Mouse (Mus musculus): Measurements from ENCODE around the gene Hmcn1. TPM values are rescaled to one million over a fixed set of nuclear protein-coding genes. Genes with fewer than 3 reads are reported as not detected.

Gene Hmcn1
- total and polyA plus RNA-seq, 3 experiments, result not detected

GRCm38 (mm10) chr1:150976263-150976662, 17.0 kb downstream of the Hmcn1 start:
- DNase-seq (ENCODE audit: low read depth, low spot score), result no peak
- Histone ChIP-seq H3K9me3 (replicated peaks; ENCODE audit: insufficient read depth, low read length) (no peaks in the 10 kb centered on the region), H3K27ac (ENCODE audit: control insufficient read depth, low read depth, low read length) (no peak overlapping the region), H3K4me3 (ENCODE audit: control insufficient read depth in 1 of 2, insufficient read depth in 1 of 2, low read depth in 2 of 2, low read length in 2 of 2) (no peak overlapping the region), H3K9ac (ENCODE audit: control insufficient read depth, low read depth, low read length, poor library complexity, severe bottlenecking) (no peak overlapping the region), H3K79me2 (ENCODE audit: control insufficient read depth, insufficient read depth, low read length, poor library complexity) (no peaks in the 10 kb centered on the region), H3K4me1 (ENCODE audit: control insufficient read depth in 1 of 2, insufficient read depth in 2 of 2, low read length in 2 of 2) (no peaks in the 10 kb centered on the region), H3K27me3 (ENCODE audit: control insufficient read depth in 1 of 2, insufficient read depth in 2 of 2, low read length in 2 of 2) (no peaks in the 10 kb centered on the region; a peak in 3 of 4 replicates), H3K36me3 (ENCODE audit: control insufficient read depth in 1 of 2, insufficient read depth in 2 of 2, low read length in 2 of 2) (no peaks in the 10 kb centered on the region)
- TF ChIP-seq HCFC1 (IDR thresholded peaks at IDR 0.05; ENCODE audit: low read depth, low read length), result no peak
- TF ChIP-seq TAL1 (IDR thresholded peaks at IDR 0.05; ENCODE audit: low read length), result no peak
- TF ChIP-seq ELF1 (IDR thresholded peaks at IDR 0.05; ENCODE audit: low read depth, low read length), result no peak
- no peak for TF ChIP-seq MEF2A (IDR thresholded peaks at IDR 0.05; ENCODE audit: extremely low read depth, insufficient replicate concordance, low read depth, low read length, poor library complexity, severe bottlenecking)
- no peak for TF ChIP-seq MAFK (IDR thresholded peaks at IDR 0.05; ENCODE audit: borderline replicate concordance, low read depth, low read length)
- no peak for TF ChIP-seq CTCF (IDR thresholded peaks at IDR 0.05 in 2 of 3, conservative IDR thresholded peaks at IDR 0.05 in 1 of 3; ENCODE audit: control insufficient read depth in 1 of 3, insufficient read depth in 1 of 3, low read depth in 2 of 3, low read length in 3 of 3, poor library complexity in 1 of 3, severe bottlenecking in 1 of 3)
- no peak for TF ChIP-seq GABPA (IDR thresholded peaks at IDR 0.05; ENCODE audit: low read depth, low read length)
- TF ChIP-seq POLR2AphosphoS2 (IDR thresholded peaks at IDR 0.05; ENCODE audit: low read length), result no peak
- no peak for TF ChIP-seq NRF1 (IDR thresholded peaks at IDR 0.05; ENCODE audit: insufficient read depth, low read depth, low read length, poor library complexity, severe bottlenecking)
- no peak for TF ChIP-seq MYB (IDR thresholded peaks at IDR 0.05; ENCODE audit: low read depth, low read length)
- TF ChIP-seq CHD2 (IDR thresholded peaks at IDR 0.05; ENCODE audit: low read length), result no peak
- TF ChIP-seq EP300 (IDR thresholded peaks at IDR 0.05; ENCODE audit: low read depth in 1 of 2, low read length in 2 of 2), result no peak
- no peak for TF ChIP-seq SMC3 (IDR thresholded peaks at IDR 0.05; ENCODE audit: low read depth, low read length)
- TF ChIP-seq ZKSCAN1 (IDR thresholded peaks at IDR 0.05; ENCODE audit: low read depth, low read length), result no peak
- no peak for TF ChIP-seq JUND (IDR thresholded peaks at IDR 0.05; ENCODE audit: low read depth, low read length)
- TF ChIP-seq E2F4 (IDR thresholded peaks at IDR 0.05; ENCODE audit: borderline replicate concordance, low read depth, low read length), result no peak

GRCm38 (mm10) chr1:150959486-150960074, 33.7 kb downstream of the Hmcn1 start:
- no peak overlapping the region for H3K4me3 ChIP-seq (ENCODE audit: control insufficient read depth in 1 of 2, insufficient read depth in 1 of 2, low read depth in 2 of 2, low read length in 2 of 2)
- no peaks in the 10 kb centered on the region for H3K27me3 ChIP-seq (ENCODE audit: control insufficient read depth in 1 of 2, insufficient read depth in 2 of 2, low read length in 2 of 2)
- no peaks in the 10 kb centered on the region for H3K79me2 ChIP-seq (ENCODE audit: control insufficient read depth, insufficient read depth, low read length, poor library complexity)
- no peaks in the 10 kb centered on the region for H3K4me1 ChIP-seq (ENCODE audit: control insufficient read depth in 1 of 2, insufficient read depth in 2 of 2, low read length in 2 of 2)
- no peak for DNase-seq (ENCODE audit: low read depth, low spot score)
- H3K9ac ChIP-seq (ENCODE audit: control insufficient read depth, low read depth, low read length, poor library complexity, severe bottlenecking), result no peak overlapping the region
- TF ChIP-seq ETS1 (IDR thresholded peaks at IDR 0.05; ENCODE audit: low read depth, low read length), result no peak
- TF ChIP-seq GATA1 (IDR thresholded peaks at IDR 0.05; ENCODE audit: low read depth, low read length), result no peak
- no peak for TF ChIP-seq BHLHE40 (IDR thresholded peaks at IDR 0.05; ENCODE audit: borderline replicate concordance, low read depth, low read length)
- no peak for TF ChIP-seq POLR2AphosphoS2 (IDR thresholded peaks at IDR 0.05; ENCODE audit: low read length)
- no peak overlapping the region for H3K27ac ChIP-seq (ENCODE audit: control insufficient read depth, low read depth, low read length)
- H3K36me3 ChIP-seq (ENCODE audit: control insufficient read depth in 1 of 2, insufficient read depth in 2 of 2, low read length in 2 of 2), result no peaks in the 10 kb centered on the region
- no peaks in the 10 kb centered on the region for H3K9me3 ChIP-seq (replicated peaks; ENCODE audit: insufficient read depth, low read length)
